Mouse (Mus musculus) heart, postnatal 0 days (tissue): ENCODE measurements around the gene Atxn2. TPM values are rescaled to one million over a fixed set of nuclear protein-coding genes. Genes with fewer than 3 reads are reported as not detected.

ENCODE experiments used
- ATAC-seq: fragments of 200-750 bp; cut with Nextera tagmentation; 2 replicates; pipeline ENCODE4 v1.8.0; 2017; ENCODE audit warnings: low read depth, moderate number of reproducible peaks, moderate library complexity; ENCODE audit not compliant: insufficient read depth
- DNase-seq: peaks from one replicate; pipeline ENCODE4 v3.0.0-alpha.2; 2016; ENCODE audit warnings: low spot score
- H3K27ac ChIP-seq: fragments of 300-500 bp; sonication (generic); 2 replicates; pipeline ENCODE4 v1.5.1; 2014; ENCODE audit warnings: low read depth, mild to moderate bottlenecking
- H3K27me3 ChIP-seq: fragments of 300-500 bp; sonication (generic); 2 replicates; pipeline ENCODE4 v1.6.1; 2014; ENCODE audit warnings: low read length, mixed read lengths; ENCODE audit not compliant: control insufficient read depth, insufficient read depth
- H3K36me3 ChIP-seq: fragments of 300-500 bp; sonication (generic); replicated peaks from 2 replicates; pipeline ENCODE4 v1.6.1; 2014; ENCODE audit warnings: low read length, mixed read lengths; ENCODE audit not compliant: control insufficient read depth, insufficient read depth
- H3K4me1 ChIP-seq: fragments of 300-500 bp; sonication (generic); 2 replicates; pipeline ENCODE4 v1.6.1; 2014; ENCODE audit warnings: antibody characterized with exemption; ENCODE audit not compliant: control insufficient read depth, insufficient read depth
- H3K4me2 ChIP-seq: fragments of 300-500 bp; sonication (generic); 2 replicates; pipeline ENCODE4 v1.6.1; 2014; ENCODE audit warnings: low read depth, mild to moderate bottlenecking, low read length, moderate library complexity
- H3K4me3 ChIP-seq: fragments of 300-500 bp; sonication (generic); 2 replicates; pipeline ENCODE4 v1.5.1; 2014; ENCODE audit warnings: low read depth, low read length
- H3K9ac ChIP-seq: fragments of 300-500 bp; sonication (generic); replicated peaks from 2 replicates; pipeline ENCODE4 v1.6.1; 2014; ENCODE audit warnings: low read depth, low read length, mixed read lengths
- H3K9me3 ChIP-seq: fragments of 300-500 bp; sonication (generic); replicated peaks from 2 replicates; pipeline ENCODE4 v1.6.1; 2016; ENCODE audit warnings: low read length; ENCODE audit not compliant: control insufficient read depth
- CTCF ChIP-seq: IDR thresholded peaks from 2 replicates; pipeline ENCODE4 v1.5.1; 2016; ENCODE audit warnings: antibody characterized with exemption, control low read depth, low read depth
- EP300 ChIP-seq: IDR thresholded peaks from 2 replicates; pipeline ENCODE4 v1.6.1; 2016; ENCODE audit warnings: antibody characterized with exemption, low read depth
- WGBS: fragments of 180-500 bp; shearing (Covaris S2); extraction: QIAGEN DNeasy Blood & Tissue Kit; methylation state at CpG from one replicate; pipeline ENCODE4 v1.1.7; 2014; 5-methylcytosine and 5-hydroxymethylcytosine counted together
- microRNA-seq: library from miRNA; unstranded; fragments of <30 nt; microRNA quantifications from one replicate; pipeline ENCODE4, GENCODE M21; 2016
- polyA plus RNA-seq: library from polyadenylated mRNA; unstranded; fragments of >200 nt; fragmentation: Nextera tagmentation; extraction: Ambion mirVana; gene quantifications from 2 replicates; pipeline ENCODE4 v1.2.1, GENCODE M21; 2015
- total RNA-seq: library from RNA; depleted of rRNA; stranded (reverse); fragments of >200 nt; gene quantifications from 2 replicates; pipeline ENCODE4 v1.2.3, GENCODE M21; 2014; ENCODE audit warnings: low replicate concordance; rRNA removed

Atxn2 gene
- total and polyA plus RNA-seq, 2 experiments from 2014 or later = 41.2 to 41.7 TPM

DNA sequence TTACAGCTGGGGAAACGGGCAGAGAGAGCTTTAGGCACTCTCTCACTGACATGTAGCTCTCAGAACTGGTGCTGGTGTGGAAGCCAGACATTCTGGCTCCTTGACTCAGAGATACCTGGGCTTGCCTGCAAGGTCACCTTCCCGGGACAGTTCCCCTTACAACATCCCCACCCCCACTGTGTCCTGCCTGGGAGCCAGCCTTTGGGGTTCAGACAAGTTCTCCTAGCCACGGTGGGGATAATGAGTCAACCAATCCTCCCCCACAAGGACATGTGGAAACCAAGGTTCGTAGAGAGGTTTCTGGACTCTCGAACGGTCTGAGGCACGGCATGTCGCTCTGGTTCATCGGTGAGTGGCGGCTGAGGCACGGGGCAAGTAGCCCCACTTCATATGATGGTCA lies 145.6 kb downstream of the Atxn2 start:
- Histone ChIP-seq H3K4me2 (no peak overlapping the region), H3K9ac (no peak overlapping the region), H3K9me3 (no peaks in the 10 kb centered on the region), H3K4me1 (peaks cover 20% of the 10 kb centered on the region), H3K36me3 (peaks cover 22% of the 10 kb centered on the region), H3K4me3 (no peak overlapping the region), H3K27me3 (no peaks in the 10 kb centered on the region), H3K27ac (0 out of 2 replicates have a peak overlapping the region, but pooled peaks have one; percentile 4)
- no peak for TF ChIP-seq CTCF
- no peak for TF ChIP-seq EP300
- no peak for DNase-seq
- no peak for ATAC-seq
- 66% methylated on average over 11 of the region's 11 CpGs for WGBS

DNA sequence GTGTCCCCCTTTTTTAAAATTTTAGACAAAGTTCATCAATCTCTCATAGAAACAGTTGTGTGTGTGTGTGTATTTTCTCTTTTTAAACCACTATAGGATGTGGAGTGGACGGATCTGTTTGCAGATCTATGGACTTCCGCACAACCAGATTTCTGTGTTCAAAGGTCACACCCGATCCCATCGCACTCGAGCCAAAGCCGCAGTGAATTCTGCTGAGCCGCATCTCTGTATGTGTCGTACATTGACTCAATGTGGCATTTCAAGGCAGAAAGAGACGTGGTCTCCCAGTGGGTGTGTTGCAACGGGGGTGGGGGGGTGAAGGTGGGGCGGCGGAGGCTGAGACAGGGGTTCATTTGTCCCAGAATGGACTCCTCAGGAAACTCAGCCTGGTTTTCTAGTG lies 147.3 kb downstream of the Atxn2 start:
- Histone ChIP-seq H3K4me2 (no peak overlapping the region), H3K9ac (no peak overlapping the region), H3K9me3 (no peaks in the 10 kb centered on the region), H3K27me3 (no peaks in the 10 kb centered on the region), H3K4me1 (peaks cover 11% of the 10 kb centered on the region), H3K27ac (no peak overlapping the region), H3K4me3 (no peak overlapping the region), H3K36me3 (peaks cover 6% of the 10 kb centered on the region)
- ATAC-seq = no peak
- no peak for DNase-seq
- no peak for TF ChIP-seq EP300
- TF ChIP-seq CTCF = no peak
- WGBS = 86% methylated on average over 12 of the region's 12 CpGs

DNA sequence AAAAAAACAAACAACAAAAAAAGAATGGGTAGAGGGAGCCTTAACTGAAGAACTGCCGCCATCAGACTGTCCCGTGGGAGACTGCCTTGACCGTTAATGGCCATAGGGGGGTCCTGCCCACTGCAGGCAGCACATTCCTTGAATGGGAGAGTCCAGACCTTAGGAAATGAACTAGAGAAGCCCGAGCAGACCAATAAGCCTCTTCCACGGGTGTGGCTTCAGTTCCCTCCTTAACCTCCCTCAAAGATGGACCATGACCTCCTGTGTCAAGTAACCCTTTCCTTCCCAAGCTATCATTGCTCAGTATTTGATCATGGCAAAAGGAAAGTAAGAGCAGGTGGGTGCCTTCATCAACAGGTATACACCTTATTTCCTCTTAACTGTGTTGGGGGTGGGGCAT lies 150.8 kb downstream of the Atxn2 start:
- no peak for DNase-seq
- TF ChIP-seq CTCF = no peak
- TF ChIP-seq EP300 = no peak
- H3K4me2 ChIP-seq = no peak overlapping the region
- no peak overlapping the region for H3K27ac ChIP-seq
- 44% methylated on average over 5 of the region's 5 CpGs for WGBS
- H3K4me1 ChIP-seq = no peaks in the 10 kb centered on the region
- H3K9ac ChIP-seq = no peak overlapping the region
- H3K27me3 ChIP-seq = no peaks in the 10 kb centered on the region
- no peaks in the 10 kb centered on the region for H3K36me3 ChIP-seq
- no peak overlapping the region for H3K4me3 ChIP-seq
- no peak for ATAC-seq
- no peaks in the 10 kb centered on the region for H3K9me3 ChIP-seq

DNA sequence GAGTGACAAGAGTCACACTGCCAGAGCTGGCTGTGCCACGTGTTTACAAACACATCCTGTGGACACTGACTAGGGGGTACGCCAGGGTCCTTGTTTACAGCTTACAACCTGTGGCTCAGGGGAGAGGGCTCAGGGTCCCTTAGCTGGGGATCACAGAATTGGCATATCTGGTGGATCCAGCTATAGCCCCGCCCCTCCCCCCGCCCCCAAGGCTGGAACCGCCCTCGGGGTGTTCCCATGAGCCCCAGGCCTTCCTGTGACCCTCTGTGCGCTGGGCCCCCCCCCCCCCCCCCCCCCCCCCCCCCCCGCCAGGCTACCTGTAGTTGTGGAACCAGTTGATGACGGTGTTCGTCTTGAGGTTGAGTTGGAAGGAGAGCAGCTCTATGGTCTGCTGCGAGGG lies 153.2 kb downstream of the Atxn2 start:
- H3K36me3 ChIP-seq = no peaks in the 10 kb centered on the region
- 13% methylated on average over 8 of the region's 11 CpGs for WGBS
- no peaks in the 10 kb centered on the region for H3K4me1 ChIP-seq
- H3K4me2 ChIP-seq = no peak overlapping the region
- DNase-seq = no peak
- no peak overlapping the region for H3K9ac ChIP-seq
- H3K4me3 ChIP-seq = no peak overlapping the region
- no peaks in the 10 kb centered on the region for H3K27me3 ChIP-seq
- H3K27ac ChIP-seq = no peak overlapping the region
- no peaks in the 10 kb centered on the region for H3K9me3 ChIP-seq
- TF ChIP-seq CTCF = no peak
- no peak for TF ChIP-seq EP300
- ATAC-seq = no peak

Small RNA genes within 50 kb of the gene (microRNA-seq; reads per million reads assigned to microRNA genes)
- 0.54 reads per million for gene Mir7031

Other genes starting within 250 kb of the Atxn2 start
- not detected in 2 replicates for gene Adam1b, start 207.9 kb upstream of the Atxn2 start, total RNA-seq
- 0.14 TPM in 2 replicates for gene Adam1b, start 207.9 kb upstream of the Atxn2 start, polyA plus RNA-seq
- 1.5 and 4.1 TPM in 2 replicates for gene Adam1a, start 165.9 kb upstream of the Atxn2 start, total RNA-seq
- 0.44 and 0.48 TPM in 2 replicates for gene Adam1a, start 165.9 kb upstream of the Atxn2 start, polyA plus RNA-seq
- gene Gm42878, start 165.9 kb upstream of the Atxn2 start, total RNA-seq = 0.11 and 0.15 TPM in 2 replicates
- gene Gm42878, start 165.9 kb upstream of the Atxn2 start, polyA plus RNA-seq = not detected in 2 replicates
- 61.7 and 65.2 TPM in 2 replicates for gene Mapkapk5, start 165.4 kb upstream of the Atxn2 start, total RNA-seq
- gene Mapkapk5, start 165.4 kb upstream of the Atxn2 start, polyA plus RNA-seq = 30.6 and 31.0 TPM in 2 replicates
- gene Aldh2, start 117.5 kb upstream of the Atxn2 start, total RNA-seq = 101 and 114 TPM in 2 replicates
- 126 and 127 TPM in 2 replicates for gene Aldh2, start 117.5 kb upstream of the Atxn2 start, polyA plus RNA-seq
- 12.3 and 17.3 TPM in 2 replicates for gene Acad12, start 92.4 kb upstream of the Atxn2 start, total RNA-seq
- gene Acad12, start 92.4 kb upstream of the Atxn2 start, polyA plus RNA-seq = 6.9 and 8.8 TPM in 2 replicates
- gene Acad10, start 50.8 kb upstream of the Atxn2 start, total RNA-seq = 3.7 and 6.1 TPM in 2 replicates
- gene Acad10, start 50.8 kb upstream of the Atxn2 start, polyA plus RNA-seq = 1.8 and 2.2 TPM in 2 replicates
- 32.9 and 38.0 TPM in 2 replicates for gene Brap, start 50.8 kb upstream of the Atxn2 start, total RNA-seq
- 20.7 and 23.2 TPM in 2 replicates for gene Brap, start 50.8 kb upstream of the Atxn2 start, polyA plus RNA-seq
- gene Sh2b3, start 126.3 kb downstream of the Atxn2 start, total RNA-seq = 58.5 and 60.4 TPM in 2 replicates
- gene Sh2b3, start 126.3 kb downstream of the Atxn2 start, polyA plus RNA-seq = 10.1 and 11.4 TPM in 2 replicates
- 25.2 and 32.2 TPM in 2 replicates for gene Pheta1, start 137.6 kb downstream of the Atxn2 start, total RNA-seq
- gene Pheta1, start 137.6 kb downstream of the Atxn2 start, polyA plus RNA-seq = 16.4 and 17.8 TPM in 2 replicates